Mouse (Mus musculus): ENCODE results near the gene Six2. TPM values are rescaled to one million over a fixed set of nuclear protein-coding genes. Genes with fewer than 3 reads are reported as not detected.

The Six2 gene
- polyA plus RNA-seq (2014; fragmentation: Nextera tagmentation; extraction: Ambion mirVana) = not detected in 2 replicates

DNA sequence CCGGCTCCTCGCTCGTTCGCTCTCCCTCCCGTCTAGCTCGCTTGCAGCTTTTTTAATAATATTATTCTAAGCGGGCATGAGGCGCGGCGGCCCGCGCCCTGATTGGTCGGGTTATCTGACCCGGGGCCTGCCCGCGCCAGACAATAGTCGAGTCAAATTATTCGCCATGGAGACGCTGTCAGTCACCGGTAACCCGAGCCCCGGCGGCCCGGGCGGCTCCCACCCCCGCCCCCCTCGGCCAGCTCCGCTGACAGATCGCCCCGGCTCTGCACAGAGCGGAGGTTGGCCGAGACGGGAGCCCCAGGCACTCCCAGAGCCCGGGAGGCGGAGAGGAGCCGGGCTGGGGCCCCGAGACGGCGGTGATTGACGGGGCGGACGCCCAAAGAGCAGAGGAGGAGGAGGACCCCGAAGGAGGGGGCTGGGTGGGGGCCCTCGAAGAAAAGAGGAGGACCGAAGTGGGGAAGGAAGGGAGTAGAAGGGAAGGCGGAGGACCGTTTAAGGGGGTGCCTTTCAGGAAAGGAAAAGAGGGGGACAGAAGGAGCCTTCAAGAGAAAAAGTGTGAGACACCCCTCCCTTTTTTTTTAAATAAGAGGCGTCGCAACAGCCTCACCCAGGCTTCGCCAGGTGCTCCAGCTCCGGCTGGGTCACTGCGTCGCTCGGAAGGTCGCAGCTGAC, at the start of gene Six2:
Gene Six2, minus strand, starts transcription at position 39 of the 675 bp plus-strand sequence.
- Histone ChIP-seq H3K4me1 (ENCODE audit: control insufficient read depth, insufficient read depth, low read length) (0 out of 2 replicates have a peak, but pooled peaks cover 7% of the 10 kb centered on the region), H3K36me3 (ENCODE audit: control insufficient read depth, insufficient read depth, low read length) (no peaks in the 10 kb centered on the region), H3K9me3 (ENCODE audit: control insufficient read depth, low read length) (no peaks in the 10 kb centered on the region), H3K4me3 (ENCODE audit: low read depth, low read length) (peak within 1 kb of the TSS; percentile 26), H3K27ac (ENCODE audit: low read depth, low read length) (no peak within 1 kb of the TSS), H3K9ac (replicated peaks; ENCODE audit: low read depth, low read length) (no peak within 1 kb of the TSS), H3K27me3 (ENCODE audit: control insufficient read depth, insufficient read depth, low read length) (peaks cover 63% of the 10 kb centered on the region), H3K4me2 (ENCODE audit: low read depth, low read length) (peak within 1 kb of the TSS; percentile 48)
- peak; percentile 62; the same call in 1 of the 2 replicates for ATAC-seq (ENCODE audit: low read depth)
- under 1% methylated on average over 54 of the region's 55 CpGs for WGBS

DNA sequence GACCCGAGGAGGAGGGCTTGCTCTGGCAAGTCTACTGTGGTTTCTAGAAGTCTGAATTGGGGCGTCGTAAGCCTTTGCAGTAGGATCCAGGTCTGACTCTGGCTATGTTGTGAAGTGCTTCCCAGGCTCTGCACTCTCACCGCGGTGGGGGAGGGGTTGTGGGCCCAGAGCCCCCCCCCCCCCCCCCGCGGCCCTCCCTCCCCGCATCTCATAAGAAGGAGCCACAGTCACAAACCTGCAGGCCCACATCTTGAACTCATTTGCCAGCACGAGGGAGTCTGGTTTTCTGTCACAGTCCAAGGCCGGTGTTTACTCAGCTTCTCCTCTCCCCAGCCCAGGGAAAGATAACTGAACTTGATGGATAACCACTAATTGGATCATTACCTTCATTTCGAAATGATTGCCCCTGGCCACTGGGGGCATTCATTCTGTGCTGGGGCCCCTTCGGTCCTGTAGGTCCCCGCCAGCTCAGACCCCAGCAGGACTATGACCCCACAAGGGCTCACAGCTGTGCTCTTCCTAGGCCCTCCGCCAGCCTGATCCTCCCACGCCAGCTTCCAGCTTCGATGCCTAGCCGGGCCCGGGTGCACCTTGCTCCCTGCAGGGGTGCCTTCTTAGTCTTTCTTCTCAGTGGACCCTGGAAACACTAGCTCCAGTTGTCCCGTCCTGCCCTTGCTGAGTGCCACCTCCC, 49.2 kb upstream of the Six2 start:
- H3K9me3 ChIP-seq (ENCODE audit: control insufficient read depth, low read length) = no peaks in the 10 kb centered on the region
- WGBS = 42% methylated on average over 19 of the region's 19 CpGs
- no peaks in the 10 kb centered on the region for H3K27me3 ChIP-seq (ENCODE audit: control insufficient read depth, insufficient read depth, low read length)
- H3K4me2 ChIP-seq (ENCODE audit: low read depth, low read length) = no peak overlapping the region
- H3K9ac ChIP-seq (replicated peaks; ENCODE audit: low read depth, low read length) = no peak overlapping the region
- no peaks in the 10 kb centered on the region for H3K4me1 ChIP-seq (ENCODE audit: control insufficient read depth, insufficient read depth, low read length)
- no peak overlapping the region for H3K27ac ChIP-seq (ENCODE audit: low read depth, low read length)
- H3K36me3 ChIP-seq (ENCODE audit: control insufficient read depth, insufficient read depth, low read length) = no peaks in the 10 kb centered on the region
- H3K4me3 ChIP-seq (ENCODE audit: low read depth, low read length) = no peak overlapping the region
- ATAC-seq (ENCODE audit: low read depth) = no peak

DNA sequence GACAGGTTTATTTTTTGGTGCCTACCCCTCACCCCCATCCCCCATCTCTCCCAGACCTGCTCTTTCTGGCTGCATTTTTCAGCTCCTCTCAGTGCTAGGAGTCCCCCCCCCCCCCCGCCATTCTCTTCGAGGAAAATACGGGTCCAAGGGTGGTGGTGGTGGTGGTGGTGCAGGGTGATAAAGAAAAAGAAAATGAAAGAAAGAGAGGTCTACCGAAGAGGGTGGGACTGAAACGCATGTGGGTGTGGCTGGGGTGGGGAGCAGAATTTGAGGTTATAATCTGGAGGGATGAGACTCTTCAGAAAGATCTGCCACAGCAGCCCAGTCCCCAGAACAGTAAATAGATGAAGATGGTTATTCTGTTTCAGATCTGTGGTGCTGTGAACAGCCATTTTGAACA, 43.3 kb upstream of the Six2 start:
- Histone ChIP-seq H3K36me3 (ENCODE audit: control insufficient read depth, insufficient read depth, low read length) (no peaks in the 10 kb centered on the region), H3K9me3 (ENCODE audit: control insufficient read depth, low read length) (no peaks in the 10 kb centered on the region), H3K4me2 (ENCODE audit: low read depth, low read length) (no peak overlapping the region), H3K4me3 (ENCODE audit: low read depth, low read length) (no peak overlapping the region), H3K9ac (replicated peaks; ENCODE audit: low read depth, low read length) (no peak overlapping the region), H3K4me1 (ENCODE audit: control insufficient read depth, insufficient read depth, low read length) (no peaks in the 10 kb centered on the region), H3K27me3 (ENCODE audit: control insufficient read depth, insufficient read depth, low read length) (no peaks in the 10 kb centered on the region), H3K27ac (ENCODE audit: low read depth, low read length) (no peak overlapping the region)
- 91% methylated on average over 5 of the region's 5 CpGs for WGBS
- no peak for ATAC-seq (ENCODE audit: low read depth)

DNA sequence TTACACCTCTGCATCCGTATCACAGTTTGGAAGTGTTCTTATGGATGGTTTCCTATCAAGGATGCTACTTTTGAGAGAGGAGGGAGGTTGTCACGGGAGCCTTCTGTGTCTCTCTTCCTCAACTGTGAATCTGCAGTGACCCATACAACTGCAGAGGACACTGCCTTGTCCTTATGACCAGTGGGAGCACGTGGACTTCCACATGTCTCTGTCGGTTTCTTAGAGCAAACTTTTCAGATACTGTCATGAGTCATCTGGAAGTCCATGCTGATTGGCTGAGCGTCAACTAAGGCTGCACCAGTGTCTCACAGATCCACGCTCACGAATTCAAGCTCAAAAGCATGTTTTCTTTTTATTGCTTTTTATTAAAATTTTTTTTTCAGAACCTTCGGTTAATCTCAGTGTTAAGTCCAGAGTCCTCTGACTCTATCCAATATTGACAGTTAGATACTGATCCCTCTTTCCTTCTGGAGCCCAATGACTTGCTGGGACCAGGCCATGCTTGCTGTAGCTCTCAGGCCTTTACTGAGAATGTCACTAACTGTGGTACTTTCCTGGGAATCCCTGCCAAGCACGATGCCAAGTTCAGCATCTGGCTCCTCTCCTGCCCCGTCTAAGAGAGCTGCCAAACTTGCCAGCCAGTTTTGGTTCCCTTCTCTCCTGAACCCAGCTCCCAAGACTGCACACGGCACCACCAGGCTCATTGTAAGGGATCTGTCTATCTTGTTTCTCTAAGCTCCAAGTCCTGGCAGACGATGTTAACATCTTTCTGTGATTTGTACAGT, 42.3 kb upstream of the Six2 start:
- no peaks in the 10 kb centered on the region for H3K27me3 ChIP-seq (ENCODE audit: control insufficient read depth, insufficient read depth, low read length)
- 90% methylated on average over 12 of the region's 12 CpGs for WGBS
- no peaks in the 10 kb centered on the region for H3K9me3 ChIP-seq (ENCODE audit: control insufficient read depth, low read length)
- no peaks in the 10 kb centered on the region for H3K4me1 ChIP-seq (ENCODE audit: control insufficient read depth, insufficient read depth, low read length)
- no peak overlapping the region for H3K4me2 ChIP-seq (ENCODE audit: low read depth, low read length)
- no peak overlapping the region for H3K9ac ChIP-seq (replicated peaks; ENCODE audit: low read depth, low read length)
- no peak overlapping the region for H3K27ac ChIP-seq (ENCODE audit: low read depth, low read length)
- no peak overlapping the region for H3K4me3 ChIP-seq (ENCODE audit: low read depth, low read length)
- H3K36me3 ChIP-seq (ENCODE audit: control insufficient read depth, insufficient read depth, low read length) = no peaks in the 10 kb centered on the region
- ATAC-seq (ENCODE audit: low read depth) = no peak

DNA sequence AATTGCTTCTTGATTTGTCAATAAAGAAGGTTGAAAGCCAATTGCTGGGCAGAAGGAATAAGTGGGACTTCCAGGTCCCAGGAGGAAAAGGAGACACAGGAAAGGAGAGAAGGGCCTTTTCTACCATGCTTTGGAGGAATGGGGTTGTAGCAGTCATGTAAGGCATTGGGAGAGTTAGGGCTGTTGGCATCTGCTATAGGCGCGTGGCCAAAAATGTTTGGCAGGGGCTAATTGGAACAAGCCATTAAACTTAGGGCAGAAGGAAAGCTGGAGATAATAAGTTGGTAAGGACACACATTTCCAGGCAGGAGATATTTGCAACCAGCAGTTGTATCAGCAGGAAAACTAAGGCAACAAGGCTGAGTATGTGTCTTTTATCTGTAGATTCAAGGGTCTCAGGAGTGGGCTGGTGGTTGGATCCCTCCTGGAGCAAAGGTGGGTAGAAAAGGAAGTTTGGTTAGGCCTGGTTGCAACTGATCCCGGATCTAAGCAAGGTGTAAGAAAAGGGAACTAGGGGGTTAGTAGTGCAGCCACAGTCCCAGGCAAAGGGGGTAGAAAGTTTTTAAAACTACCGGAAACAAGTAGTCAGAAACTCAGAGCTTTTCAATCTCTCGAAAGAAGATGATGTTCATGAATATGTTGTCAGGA, 40.1 kb upstream of the Six2 start:
- ATAC-seq (ENCODE audit: low read depth) = no peak
- no peak overlapping the region for H3K27ac ChIP-seq (ENCODE audit: low read depth, low read length)
- H3K4me3 ChIP-seq (ENCODE audit: low read depth, low read length) = no peak overlapping the region
- H3K9ac ChIP-seq (replicated peaks; ENCODE audit: low read depth, low read length) = no peak overlapping the region
- no peaks in the 10 kb centered on the region for H3K27me3 ChIP-seq (ENCODE audit: control insufficient read depth, insufficient read depth, low read length)
- no peak overlapping the region for H3K4me2 ChIP-seq (ENCODE audit: low read depth, low read length)
- 94% methylated on average over 5 of the region's 5 CpGs for WGBS
- no peaks in the 10 kb centered on the region for H3K36me3 ChIP-seq (ENCODE audit: control insufficient read depth, insufficient read depth, low read length)
- H3K9me3 ChIP-seq (ENCODE audit: control insufficient read depth, low read length) = no peaks in the 10 kb centered on the region
- H3K4me1 ChIP-seq (ENCODE audit: control insufficient read depth, insufficient read depth, low read length) = no peaks in the 10 kb centered on the region

DNA sequence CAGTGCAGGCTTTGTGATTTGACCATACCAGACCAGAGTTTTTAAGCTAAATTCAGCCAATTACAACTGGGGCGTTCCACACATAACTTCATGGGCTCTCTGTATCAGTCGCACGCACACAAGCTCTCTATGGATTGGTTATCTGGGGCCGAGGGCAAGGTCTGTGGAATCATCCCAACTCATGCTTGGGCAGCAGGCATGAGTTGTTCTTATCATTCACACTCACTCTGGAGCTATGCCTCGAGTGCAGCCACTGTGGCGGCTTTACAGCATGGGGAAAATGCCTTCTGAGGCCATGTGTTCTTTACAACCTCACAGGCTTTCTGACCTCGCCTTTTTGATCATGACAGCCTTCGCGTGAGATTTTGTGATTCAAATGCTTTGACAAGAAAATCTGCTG, 37.9 kb upstream of the Six2 start:
- 90% methylated on average over 9 of the region's 9 CpGs for WGBS
- no peak for ATAC-seq (ENCODE audit: low read depth)

DNA sequence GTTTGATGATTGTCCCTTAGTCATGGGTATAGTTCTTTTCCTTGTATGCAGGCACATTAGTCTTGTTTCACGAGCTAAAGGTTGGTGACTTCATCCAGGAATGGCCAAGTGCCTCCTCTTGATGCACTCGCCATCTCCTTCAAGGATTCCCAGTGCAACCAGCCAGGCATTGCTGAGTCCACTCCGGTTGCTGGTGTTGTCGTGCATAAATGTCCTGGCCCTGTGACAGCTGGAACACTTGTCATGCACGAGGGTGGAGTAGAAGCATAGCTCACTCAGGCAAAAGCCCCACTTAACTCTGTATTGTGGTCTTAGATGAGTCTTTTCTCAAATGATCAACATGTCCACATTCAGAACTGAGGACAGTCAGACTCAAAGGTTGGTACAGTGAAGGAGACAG, 35.1 kb upstream of the Six2 start:
- Histone ChIP-seq H3K27me3 (ENCODE audit: control insufficient read depth, insufficient read depth, low read length) (no peaks in the 10 kb centered on the region), H3K27ac (ENCODE audit: low read depth, low read length) (no peak overlapping the region)
- no peak for ATAC-seq (ENCODE audit: low read depth)

More for the DNA sequence above, 37.9 kb upstream of the Six2 start:
- no peak overlapping the region for H3K9ac ChIP-seq (replicated peaks; ENCODE audit: low read depth, low read length)
- H3K27me3 ChIP-seq (ENCODE audit: control insufficient read depth, insufficient read depth, low read length) = no peaks in the 10 kb centered on the region
- no peaks in the 10 kb centered on the region for H3K9me3 ChIP-seq (ENCODE audit: control insufficient read depth, low read length)
- no peak overlapping the region for H3K27ac ChIP-seq (ENCODE audit: low read depth, low read length)
- no peaks in the 10 kb centered on the region for H3K4me1 ChIP-seq (ENCODE audit: control insufficient read depth, insufficient read depth, low read length)
- H3K4me2 ChIP-seq (ENCODE audit: low read depth, low read length) = no peak overlapping the region
- no peaks in the 10 kb centered on the region for H3K36me3 ChIP-seq (ENCODE audit: control insufficient read depth, insufficient read depth, low read length)
- no peak overlapping the region for H3K4me3 ChIP-seq (ENCODE audit: low read depth, low read length)

DNA sequence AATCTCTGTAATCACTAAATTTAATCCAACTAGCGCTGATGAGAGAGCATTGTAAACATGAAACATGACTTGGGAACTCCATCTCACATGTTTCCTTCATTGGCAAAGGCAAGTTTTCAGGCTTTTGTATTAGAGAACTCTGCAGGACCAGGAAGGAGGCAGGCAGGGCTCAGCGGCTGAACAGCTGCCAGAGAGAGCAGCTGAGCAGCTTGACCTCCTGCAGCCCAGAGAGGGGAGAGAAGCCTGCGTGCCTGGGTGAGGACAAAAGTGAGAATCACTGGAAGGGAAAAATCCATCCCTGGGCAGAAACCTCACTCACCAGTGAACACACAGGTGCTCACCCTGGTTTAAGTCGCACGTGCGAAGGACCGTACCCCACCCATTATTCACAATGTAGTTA, 29.2 kb upstream of the Six2 start:
- no peak overlapping the region for H3K27ac ChIP-seq (ENCODE audit: low read depth, low read length)
- WGBS = 73% methylated on average over 7 of the region's 7 CpGs
- ATAC-seq (ENCODE audit: low read depth) = no peak
- H3K4me2 ChIP-seq (ENCODE audit: low read depth, low read length) = no peak overlapping the region
- H3K27me3 ChIP-seq (ENCODE audit: control insufficient read depth, insufficient read depth, low read length) = no peaks in the 10 kb centered on the region
- H3K36me3 ChIP-seq (ENCODE audit: control insufficient read depth, insufficient read depth, low read length) = no peaks in the 10 kb centered on the region
- no peaks in the 10 kb centered on the region for H3K4me1 ChIP-seq (ENCODE audit: control insufficient read depth, insufficient read depth, low read length)
- no peak overlapping the region for H3K4me3 ChIP-seq (ENCODE audit: low read depth, low read length)
- H3K9me3 ChIP-seq (ENCODE audit: control insufficient read depth, low read length) = no peaks in the 10 kb centered on the region
- H3K9ac ChIP-seq (replicated peaks; ENCODE audit: low read depth, low read length) = no peak overlapping the region

More for the DNA sequence above, 35.1 kb upstream of the Six2 start:
- H3K4me3 ChIP-seq (ENCODE audit: low read depth, low read length) = no peak overlapping the region
- no peaks in the 10 kb centered on the region for H3K4me1 ChIP-seq (ENCODE audit: control insufficient read depth, insufficient read depth, low read length)
- H3K9ac ChIP-seq (replicated peaks; ENCODE audit: low read depth, low read length) = no peak overlapping the region
- H3K36me3 ChIP-seq (ENCODE audit: control insufficient read depth, insufficient read depth, low read length) = no peaks in the 10 kb centered on the region
- H3K4me2 ChIP-seq (ENCODE audit: low read depth, low read length) = no peak overlapping the region
- H3K9me3 ChIP-seq (ENCODE audit: control insufficient read depth, low read length) = no peaks in the 10 kb centered on the region
- 88% methylated on average over 5 of the region's 5 CpGs for WGBS
